In genomic region chr1:125607087-125607803, GRCm38 (mm10) we compare ENCODE assay signal across 8 mouse cellular contexts. TPM values are rescaled to one million over a fixed set of nuclear protein-coding genes. Genes with fewer than 3 reads are reported as not detected.
A peak's percentile ranks its signal among the peaks of the same experiment; 100 is the strongest.
DNase-seq lines count a peak whose midpoint lies in the region; ATAC-seq and TF ChIP-seq lines count a peak whose summit lies in the region.

No protein-coding gene starts in this region.

- ATAC-seq in embryonic facial prominence, embryonic 13.5 days (ENCODE audit: insufficient number of reproducible peaks, insufficient read depth, low FRiP score, low TSS enrichment, low read depth), result peak; percentile 64; the same call in 1 of the 2 replicates
- ATAC-seq in limb, embryonic 13.5 days (ENCODE audit: low FRiP score, low read depth), result peak; percentile 91
- ATAC-seq in midbrain, postnatal 0 days (ENCODE audit: low FRiP score), result peak; percentile 86

- H3K9ac ChIP-seq in embryonic facial prominence, embryonic 13.5 days, result no peak overlapping the region
- no peak overlapping the region for H3K9ac ChIP-seq in limb, embryonic 13.5 days
- no peak overlapping the region for H3K9ac ChIP-seq in midbrain, postnatal 0 days (replicated peaks; ENCODE audit: low read length, poor library complexity, severe bottlenecking)

- H3K9me3 ChIP-seq in embryonic facial prominence, embryonic 13.5 days, result no peaks in the 10 kb centered on the region
- no peaks in the 10 kb centered on the region for H3K9me3 ChIP-seq in limb, embryonic 13.5 days
- no peaks in the 10 kb centered on the region for H3K9me3 ChIP-seq in midbrain, postnatal 0 days (ENCODE audit: low read length)

- TF ChIP-seq CTCF in midbrain, postnatal 0 days (IDR thresholded peaks at IDR 0.05), result peak; percentile 99

- no peak overlapping the region for H3K4me3 ChIP-seq in embryonic facial prominence, embryonic 13.5 days
- H3K4me3 ChIP-seq in limb, embryonic 13.5 days, result no peak overlapping the region
- H3K4me3 ChIP-seq in midbrain, postnatal 0 days (ENCODE audit: low read depth, low read length), result no peak overlapping the region

- no peak overlapping the region for H3K4me2 ChIP-seq in embryonic facial prominence, embryonic 13.5 days
- no peak overlapping the region for H3K4me2 ChIP-seq in limb, embryonic 13.5 days (replicated peaks)
- no peak overlapping the region for H3K4me2 ChIP-seq in midbrain, postnatal 0 days (ENCODE audit: low read depth, low read length, poor library complexity, severe bottlenecking)

- H3K4me1 ChIP-seq in embryonic facial prominence, embryonic 13.5 days, result no peaks in the 10 kb centered on the region
- H3K4me1 ChIP-seq in limb, embryonic 13.5 days, result peaks cover 4% of the 10 kb centered on the region; the same call in 1 of the 2 replicates
- no peaks in the 10 kb centered on the region for H3K4me1 ChIP-seq in midbrain, postnatal 0 days (ENCODE audit: insufficient read depth, low read length)

- 24% methylated on average over 10 of the region's 10 CpGs for WGBS in embryonic facial prominence, embryonic 13.5 days
- 18% methylated on average over 10 of the region's 10 CpGs for WGBS in limb, embryonic 13.5 days
- 10% methylated on average over 10 of the region's 10 CpGs for WGBS in midbrain, postnatal 0 days

- no peaks in the 10 kb centered on the region for H3K36me3 ChIP-seq in embryonic facial prominence, embryonic 13.5 days
- no peaks in the 10 kb centered on the region for H3K36me3 ChIP-seq in limb, embryonic 13.5 days
- H3K36me3 ChIP-seq in midbrain, postnatal 0 days (ENCODE audit: insufficient read depth, low read length), result no peaks in the 10 kb centered on the region

- H3K27me3 ChIP-seq in embryonic facial prominence, embryonic 13.5 days, result no peaks in the 10 kb centered on the region
- H3K27me3 ChIP-seq in limb, embryonic 13.5 days, result 0 out of 2 replicates have a peak, but pooled peaks cover 3% of the 10 kb centered on the region
- H3K27me3 ChIP-seq in midbrain, postnatal 0 days (ENCODE audit: insufficient read depth, low read length), result no peaks in the 10 kb centered on the region

- no peak overlapping the region for H3K27ac ChIP-seq in embryonic facial prominence, embryonic 13.5 days
- H3K27ac ChIP-seq in limb, embryonic 13.5 days, result no peak overlapping the region
- H3K27ac ChIP-seq in midbrain, postnatal 0 days (ENCODE audit: low read depth, low read length), result no peak overlapping the region

- DNase-seq in 3T3-L1 (ENCODE audit: low read depth, low spot score), result peak; percentile 93
- DNase-seq in adrenal gland, postnatal 4 days (ENCODE audit: low spot score in 2 of 2), result peak; percentile 82 to 88
- DNase-seq in heart, adult 18-20 months, result peak; percentile 75 to 97
- DNase-seq in kidney, adult 9 months, result peak; percentile 77
- peak; percentile 94 for DNase-seq in midbrain, postnatal 0 days (ENCODE audit: low spot score)
- peak; percentile 47 to 81 for DNase-seq in spleen, postnatal 10 days (ENCODE audit: low spot score in 2 of 2)

RNA-seq across cellular contexts. Expression of gene Slc35f5, which starts 46.9 kb away (rescaled TPM):
- total RNA-seq in adrenal gland, postnatal 4 days (2021), result 10 to 100 TPM; 41.6 to 45.2 TPM
- 39.2 and 44.8 TPM in 2 replicates for polyA plus RNA-seq in embryonic facial prominence, embryonic 13.5 days (2015; fragmentation: Nextera tagmentation; extraction: Ambion mirVana)
- 100 to 1,000 TPM; 113 to 127 TPM for total RNA-seq in heart, adult 18-20 months (2021)
- 55.0 and 56.0 TPM in 2 replicates for polyA plus RNA-seq in limb, embryonic 13.5 days (2015; fragmentation: Nextera tagmentation; extraction: Ambion mirVana)
- total RNA-seq in midbrain, postnatal 0 days (2014; rRNA removed), result 17.6 and 23.0 TPM in 2 replicates
- 28.0 and 34.8 TPM in 2 replicates for polyA plus RNA-seq in midbrain, postnatal 0 days (2015; fragmentation: Nextera tagmentation; extraction: Ambion mirVana)
